Mouse (Mus musculus) kidney, adult 2 months (tissue): ENCODE results near the gene Nav3.

Experiments
- CTCF ChIP-seq: fragments of 200-500 bp; conservative IDR thresholded peaks from 2 replicates; pipeline ENCODE4 v1.5.1; 2011; ENCODE audit warnings: low read depth, mild to moderate bottlenecking, control low read depth, low read length, moderate library complexity, mixed read lengths; ENCODE audit not compliant: insufficient read depth, insufficient read length
- POLR2A ChIP-seq: fragments of 200-500 bp; IDR thresholded peaks from one replicate; pipeline ENCODE4 v1.6.1; 2011; ENCODE audit warnings: low read depth, low read length, control low read depth

- TF ChIP-seq CTCF = no peak
- TF ChIP-seq POLR2A = no peak
These were observed 551.2 kb downstream of the Nav3 start for GRCm38 (mm10) chr10:109904841-109905240.
